Mouse (Mus musculus): ENCODE data around the gene Pcare.

GRCm38 (mm10) chr17:71717881-71718625 lies 34.6 kb downstream of the Pcare start:
- TF ChIP-seq TAL1 (IDR thresholded peaks at IDR 0.05; ENCODE audit: low read length) (no peak), GATA1 (IDR thresholded peaks at IDR 0.05; ENCODE audit: low read length) (no peak)
